Mouse (Mus musculus) CD4-positive helper T cell, adult 2 months (primary cell): ENCODE data around the gene Rab30.
"Not testable (repeated sequence)": the region's sequence is repeated elsewhere in the genome, so short reads cannot be mapped to it uniquely, and the experiment has no call there.

Experiments
- DNase-seq: peaks from one replicate; pipeline ENCODE4 v3.0.0-alpha.2; 2012; ENCODE audit warnings: low read depth, missing footprints, low spot score

The Rab30 gene

DNA sequence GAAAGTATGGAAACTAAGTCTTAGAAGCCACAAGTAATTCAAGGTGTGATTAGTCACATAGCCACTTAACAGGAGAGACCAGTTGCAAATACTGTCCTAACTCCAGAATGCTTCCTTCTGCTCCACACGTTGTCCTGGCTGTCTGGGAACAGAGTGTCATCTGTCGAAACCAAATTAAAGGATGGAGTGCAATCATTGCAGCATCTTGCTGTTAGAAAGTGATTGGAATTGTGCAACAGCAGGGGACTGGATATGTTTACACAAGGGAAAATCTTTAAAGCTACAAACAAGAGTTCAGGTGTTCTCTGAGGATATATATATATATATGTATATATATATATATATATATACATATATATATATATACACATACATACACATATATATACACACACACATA, 9.0 kb downstream of the Rab30 start:
- no peak for DNase-seq

DNA sequence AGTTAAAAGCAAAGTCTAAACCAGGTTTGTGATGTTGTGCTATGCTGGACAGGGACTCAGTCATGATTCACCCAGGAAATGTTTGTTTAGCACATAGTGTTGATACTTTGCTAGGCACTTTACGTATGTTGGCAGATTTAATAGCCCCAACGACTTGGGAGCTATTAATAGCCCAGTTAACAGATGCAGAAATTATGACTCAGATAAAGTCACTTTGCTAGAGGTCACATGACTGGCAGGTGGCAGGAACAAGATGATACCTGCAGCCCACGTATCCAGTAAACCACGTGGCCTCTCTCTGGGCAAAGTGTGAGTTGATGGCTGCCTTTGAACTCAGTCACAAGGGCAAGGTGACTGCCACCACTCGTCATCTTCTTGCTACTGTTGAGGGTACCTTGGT, 16.7 kb downstream of the Rab30 start:
- DNase-seq: no peak

DNA sequence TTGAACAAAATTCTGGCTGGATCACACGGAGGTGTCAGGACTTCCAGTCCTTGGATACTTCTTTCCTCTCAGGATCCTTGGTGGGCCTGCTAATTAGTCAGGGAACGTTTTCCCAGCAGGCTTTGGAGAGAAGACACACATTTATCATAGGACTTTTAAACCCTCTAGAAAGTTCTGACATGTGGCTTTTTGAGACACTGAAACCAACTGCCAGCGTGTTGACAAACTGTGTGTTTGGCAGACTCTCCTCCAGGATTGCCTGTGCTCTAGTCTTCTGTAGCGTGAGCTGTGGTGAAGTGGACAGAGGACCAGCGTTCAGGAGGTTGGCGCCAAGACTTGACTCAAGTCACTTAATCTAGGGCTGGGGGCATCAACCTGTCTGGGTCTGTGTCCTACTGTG, 19.2 kb downstream of the Rab30 start:
- no peak for DNase-seq

DNA sequence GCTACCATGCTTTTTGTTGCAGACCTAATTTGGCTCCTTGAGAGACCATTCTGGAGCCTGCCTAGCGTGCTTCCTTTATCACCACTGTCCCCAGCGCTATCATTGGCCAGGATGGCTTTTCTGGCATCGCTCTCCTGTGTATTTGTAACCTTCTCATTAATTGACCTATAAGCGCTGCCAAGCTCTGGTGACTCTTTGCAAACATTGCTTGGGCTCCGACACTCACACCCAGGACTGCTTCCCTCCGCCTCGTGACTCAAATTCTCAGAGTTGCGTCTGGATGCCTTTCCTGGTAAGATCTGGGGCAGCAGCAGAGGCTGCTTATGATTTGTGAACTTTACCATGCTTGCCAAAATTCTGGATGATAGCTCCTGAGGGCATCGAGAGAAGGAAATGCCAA, 19.8 kb downstream of the Rab30 start:
- no peak for DNase-seq

DNA sequence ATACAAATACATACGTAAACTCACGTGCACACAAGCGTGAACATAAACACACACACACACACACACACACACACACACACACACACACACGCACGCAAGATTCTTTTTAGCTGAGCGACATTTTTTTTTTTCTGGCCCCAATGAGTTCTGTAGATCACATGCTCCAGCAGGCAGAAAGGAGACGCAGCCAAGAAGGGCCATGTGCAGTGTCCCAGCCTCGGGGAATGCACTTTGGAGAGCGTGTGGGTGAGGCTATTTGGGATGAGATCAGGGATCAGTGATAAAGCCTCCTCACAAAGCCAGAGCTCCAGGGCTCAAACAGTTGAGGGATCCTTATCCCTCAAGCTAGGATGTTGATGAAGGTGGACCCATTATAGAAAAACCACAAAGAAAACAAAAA, 24.0 kb downstream of the Rab30 start:
- DNase-seq: no peak

DNA sequence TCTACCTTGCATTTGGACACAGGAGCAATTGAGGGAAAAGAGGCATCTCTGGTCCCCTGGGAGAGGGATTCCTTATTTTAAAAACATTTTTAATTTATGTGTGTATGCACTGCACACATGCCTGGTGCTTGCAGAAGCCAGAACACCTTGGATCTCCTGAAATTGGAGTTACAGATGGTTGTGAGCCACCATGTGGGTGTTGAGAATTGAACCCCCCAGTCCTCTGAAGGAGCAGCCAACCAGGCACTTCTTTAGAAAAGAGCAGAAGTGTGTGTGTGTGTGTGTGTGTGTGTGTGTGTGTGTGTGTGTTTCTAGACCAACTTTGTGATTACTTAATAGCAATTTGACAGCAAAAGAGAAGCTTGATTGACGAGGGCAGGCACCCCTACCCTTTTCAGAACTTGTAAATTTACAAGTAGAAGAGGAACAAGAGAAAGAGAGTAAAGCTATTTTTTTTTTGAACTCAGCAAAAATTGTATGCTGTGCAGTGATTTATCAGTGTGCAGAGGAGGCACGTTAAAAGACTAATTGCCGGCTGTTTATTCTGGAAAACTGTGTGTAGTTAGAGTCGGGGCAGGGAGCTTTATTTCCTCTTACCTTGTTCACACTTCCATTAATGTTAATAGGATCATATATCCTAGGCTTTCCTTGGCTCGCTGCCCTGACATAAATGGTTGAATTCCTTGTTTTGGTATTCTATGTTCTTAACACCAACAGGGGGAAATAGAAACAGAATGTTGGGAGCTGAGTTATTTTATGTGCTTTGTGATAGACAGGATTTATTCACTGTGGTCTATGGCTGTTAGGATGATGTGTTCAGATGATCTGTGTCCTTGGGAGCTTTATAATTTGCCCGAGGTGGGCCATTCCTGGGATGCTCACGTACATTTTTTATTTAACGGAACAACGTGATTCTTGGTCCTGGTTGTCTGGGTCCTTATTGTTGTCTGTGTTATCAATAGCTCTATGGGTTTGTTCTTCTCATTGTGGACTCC, 25.0 kb downstream of the Rab30 start:
- DNase-seq: no peak

DNA sequence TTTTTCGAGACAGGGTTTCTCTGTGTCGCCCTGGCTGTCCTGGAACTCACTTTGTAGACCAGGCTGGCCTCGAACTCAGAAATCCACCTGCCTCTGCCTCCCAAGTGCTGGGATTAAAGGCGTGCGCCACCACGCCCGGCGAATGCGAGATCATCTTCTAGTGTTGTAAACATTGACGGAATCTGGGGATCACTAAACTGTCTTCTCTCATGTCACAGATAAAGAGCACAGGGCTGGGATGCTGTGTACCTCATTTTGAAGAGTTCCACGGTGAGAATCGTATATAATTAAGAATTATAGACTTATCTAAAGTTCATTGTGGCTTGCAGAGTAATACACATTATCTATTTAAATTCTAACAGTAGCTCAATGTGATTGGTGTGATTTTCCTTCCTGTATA, 26.7 kb downstream of the Rab30 start:
- DNase-seq: not testable (repeated sequence)

DNA sequence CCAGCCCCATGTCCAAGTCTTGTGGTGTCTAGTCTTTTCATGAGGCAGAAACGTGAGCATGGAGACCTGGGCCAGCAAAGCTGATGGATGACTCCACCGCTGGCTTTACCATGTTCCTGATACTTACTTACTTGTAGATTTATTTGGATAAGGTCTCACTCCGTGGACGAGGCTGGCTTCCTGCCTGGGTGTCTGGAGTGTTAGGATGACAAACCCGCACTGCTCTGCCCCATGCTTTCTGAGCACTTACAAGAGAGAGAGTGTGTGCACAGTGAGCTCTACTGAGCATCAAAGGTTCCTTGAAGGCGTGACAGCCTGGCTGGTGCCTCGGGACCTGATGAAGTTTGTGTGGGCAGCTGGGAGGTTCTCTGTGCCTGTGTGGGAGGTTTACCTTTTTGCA, 27.5 kb downstream of the Rab30 start:
- no peak for DNase-seq

DNA sequence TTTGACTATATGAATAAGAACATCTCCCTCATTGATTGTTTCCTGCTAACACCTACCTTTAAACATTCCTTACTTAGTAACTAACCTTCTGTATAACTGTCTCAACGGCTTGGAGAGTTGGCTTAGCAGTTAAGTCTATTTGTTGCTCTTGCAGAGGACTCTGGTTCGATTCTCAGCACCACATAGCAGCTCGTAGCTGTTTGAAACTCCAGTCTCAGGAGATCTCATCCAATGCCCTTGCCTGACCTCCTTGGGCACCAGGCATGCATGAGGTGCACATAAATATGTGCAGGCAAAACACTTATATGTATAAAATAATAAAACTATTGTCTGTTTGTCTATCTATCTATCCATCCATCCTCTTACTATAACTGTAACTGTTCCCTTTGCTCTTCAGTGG, 31.6 kb downstream of the Rab30 start:
- DNase-seq: no peak

DNA sequence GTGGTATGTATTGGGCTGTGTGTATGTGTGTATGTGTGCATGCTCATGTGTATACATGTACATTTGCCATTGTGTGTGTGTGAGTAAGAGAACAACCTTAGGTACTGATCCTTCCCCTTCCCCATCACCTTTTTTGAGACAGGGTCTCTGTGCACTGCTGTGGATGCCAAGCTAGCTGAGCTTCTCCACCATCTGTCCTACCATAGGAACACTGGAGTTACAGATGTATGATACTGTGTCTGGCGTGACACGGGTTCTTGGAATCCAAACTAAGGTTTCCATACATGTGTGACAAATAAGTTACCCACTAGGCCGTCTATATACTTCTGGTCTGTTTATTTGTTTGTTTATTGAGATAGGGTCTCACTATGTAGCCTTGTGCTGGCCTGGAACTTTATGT, 32.2 kb downstream of the Rab30 start:
- DNase-seq: no peak

DNA sequence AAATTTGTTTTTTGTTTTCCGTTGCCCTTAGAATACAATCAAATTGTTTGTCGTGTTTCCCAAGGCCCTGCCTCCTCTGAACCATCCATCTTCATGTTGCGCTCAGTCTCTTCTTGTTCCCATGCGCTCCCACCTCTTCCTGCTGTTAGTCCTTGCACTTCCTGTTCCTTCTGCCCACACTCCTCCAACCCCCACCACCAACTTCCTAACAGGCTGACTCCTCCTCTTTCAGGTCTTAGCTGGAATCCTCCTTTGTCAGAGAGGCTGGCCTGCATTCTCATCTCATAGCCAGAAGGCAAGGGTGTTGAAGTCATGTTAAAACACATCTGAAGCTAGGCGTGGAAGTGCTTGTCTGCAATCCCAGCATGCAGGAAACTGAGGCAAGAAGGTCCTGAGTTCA, 33.3 kb downstream of the Rab30 start:
- DNase-seq: no peak

DNA sequence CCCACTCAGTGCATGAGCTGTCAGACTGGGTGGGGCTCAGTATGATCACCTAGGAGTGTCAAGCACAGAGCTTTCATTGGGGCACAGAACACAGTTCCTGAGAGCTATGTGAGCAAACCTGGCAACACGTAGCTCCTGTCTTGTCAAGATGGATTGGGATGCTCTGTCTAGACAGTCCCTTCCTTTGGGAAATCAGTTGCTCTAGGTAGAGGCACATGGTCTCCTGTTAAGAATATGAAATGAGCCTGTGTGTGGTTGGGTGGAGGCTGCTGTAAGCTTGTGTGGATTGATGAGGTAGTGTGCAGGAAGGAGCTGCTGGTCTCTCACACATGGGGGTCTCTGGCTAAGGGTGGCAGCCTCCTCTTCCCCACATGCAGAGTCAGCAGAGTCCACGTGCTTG, 34.3 kb downstream of the Rab30 start:
- no peak for DNase-seq

DNA sequence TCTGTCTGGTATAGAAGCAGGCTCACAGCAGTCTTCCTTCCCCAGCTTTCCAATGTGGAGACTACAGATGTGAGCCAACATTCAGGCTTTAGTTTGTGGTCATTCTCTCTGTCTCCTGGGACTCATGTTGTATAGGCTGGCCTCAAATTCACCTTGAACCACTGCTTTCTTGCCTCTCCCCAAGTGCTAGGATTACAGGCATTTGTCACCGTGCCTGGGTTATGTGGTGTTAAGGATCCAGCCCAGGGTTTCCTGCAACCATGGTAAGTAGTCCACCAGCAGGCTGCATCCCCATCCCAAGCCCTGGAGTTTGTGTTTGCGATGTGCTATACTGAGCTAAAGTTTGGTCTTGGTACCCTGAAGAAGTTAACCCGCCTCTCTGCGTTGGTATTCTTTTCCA, 35.2 kb downstream of the Rab30 start:
- no peak for DNase-seq

DNA sequence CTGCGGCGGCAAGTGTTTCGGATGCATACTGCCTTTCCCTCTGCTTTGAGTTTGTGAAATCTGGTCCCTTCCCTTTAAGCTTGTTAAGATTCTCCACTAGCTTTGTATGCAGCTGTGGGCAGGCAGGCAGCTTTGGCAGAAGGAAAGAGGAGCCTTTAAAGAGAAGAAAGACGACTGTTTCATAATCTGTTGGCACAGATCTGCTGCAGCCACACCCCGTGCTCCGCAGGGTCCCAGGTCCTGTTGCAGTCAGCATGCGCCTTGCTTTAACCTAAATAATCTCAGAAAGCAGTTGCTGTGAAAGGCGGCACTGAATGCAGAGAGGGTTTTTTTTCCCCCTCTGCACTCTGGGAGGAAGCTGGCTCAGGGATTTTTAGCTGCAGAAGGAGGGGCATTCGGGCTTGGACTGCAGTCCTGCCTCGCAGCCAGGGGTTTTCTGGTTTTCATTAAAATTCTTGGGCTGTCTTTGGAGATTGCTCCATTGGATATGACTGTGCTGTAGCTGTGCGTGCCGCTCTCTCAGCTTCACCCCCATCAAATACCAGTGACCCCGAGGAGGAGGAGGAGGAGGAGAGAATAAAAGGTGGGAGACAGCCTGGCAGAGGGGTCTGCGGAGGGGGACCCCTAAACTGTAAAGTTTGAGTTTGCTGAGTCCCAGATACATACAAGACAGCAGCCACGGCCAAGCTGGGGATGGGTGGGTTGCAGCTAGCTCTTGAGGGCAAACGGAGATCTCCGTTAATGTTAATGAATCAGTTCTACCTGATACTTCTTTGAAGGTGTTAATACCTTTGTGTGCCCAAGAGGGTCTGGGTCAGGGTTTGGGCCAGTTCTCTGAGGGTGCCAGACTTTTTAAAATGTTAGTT, 35.9 kb downstream of the Rab30 start:
- DNase-seq: no peak

DNA sequence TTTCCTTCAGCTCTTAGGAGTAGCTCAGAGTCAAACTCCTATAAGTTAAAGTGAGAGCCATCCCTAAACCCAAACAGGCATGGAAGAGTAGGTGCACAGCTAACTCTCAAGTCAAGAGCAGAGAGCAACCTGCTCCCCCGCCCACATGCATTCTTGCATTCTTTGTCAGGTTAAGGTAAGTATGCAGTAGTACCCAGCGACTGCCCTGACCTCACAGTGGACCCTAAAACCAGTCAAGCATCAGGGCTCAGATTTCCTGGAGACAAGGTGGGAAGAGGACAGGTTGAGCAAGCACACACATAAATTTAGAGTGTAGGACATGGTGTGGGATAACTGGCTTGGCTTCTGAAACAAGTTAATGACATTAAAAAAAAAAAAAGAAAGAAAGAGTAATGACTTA, 37.7 kb downstream of the Rab30 start:
- DNase-seq: no peak

DNA sequence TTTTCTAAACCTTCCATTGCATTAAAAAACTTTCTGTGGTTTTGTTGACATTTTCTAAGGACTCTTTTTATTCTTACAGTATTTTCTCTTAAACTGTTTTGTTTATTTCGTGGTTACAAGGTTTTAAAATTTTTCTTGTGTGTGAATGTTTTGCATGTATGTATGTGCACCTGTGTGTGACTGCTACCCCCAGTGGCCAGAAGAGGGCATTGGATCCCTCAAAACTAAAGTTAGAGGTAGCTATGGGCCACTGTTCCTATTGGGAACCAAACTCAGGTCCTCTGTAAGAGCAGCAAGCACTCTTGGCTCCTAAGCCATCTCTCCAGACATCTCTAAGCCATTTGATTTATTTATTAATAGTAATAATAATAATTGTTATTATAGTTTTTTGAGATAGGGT, 40.0 kb downstream of the Rab30 start:
- no peak for DNase-seq

DNA sequence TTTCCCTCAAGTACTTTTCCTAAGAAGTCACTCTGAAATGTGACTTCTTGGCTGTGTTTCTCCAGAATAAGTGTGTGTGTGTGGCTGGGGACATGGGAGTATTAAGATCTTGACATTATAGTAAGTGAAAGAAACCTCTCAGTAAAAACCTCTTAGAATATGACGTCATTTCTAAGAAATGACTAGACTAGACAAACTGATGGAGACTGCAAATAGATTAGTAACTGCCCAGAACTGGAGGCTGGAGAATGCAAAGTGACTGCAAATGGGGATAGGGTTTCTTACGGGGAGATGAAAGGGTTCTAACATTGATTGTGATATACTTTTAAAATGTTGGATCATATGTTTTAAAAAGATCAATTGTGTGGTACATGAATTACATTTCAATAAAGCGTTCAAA, 40.5 kb downstream of the Rab30 start:
- no peak for DNase-seq

DNA sequence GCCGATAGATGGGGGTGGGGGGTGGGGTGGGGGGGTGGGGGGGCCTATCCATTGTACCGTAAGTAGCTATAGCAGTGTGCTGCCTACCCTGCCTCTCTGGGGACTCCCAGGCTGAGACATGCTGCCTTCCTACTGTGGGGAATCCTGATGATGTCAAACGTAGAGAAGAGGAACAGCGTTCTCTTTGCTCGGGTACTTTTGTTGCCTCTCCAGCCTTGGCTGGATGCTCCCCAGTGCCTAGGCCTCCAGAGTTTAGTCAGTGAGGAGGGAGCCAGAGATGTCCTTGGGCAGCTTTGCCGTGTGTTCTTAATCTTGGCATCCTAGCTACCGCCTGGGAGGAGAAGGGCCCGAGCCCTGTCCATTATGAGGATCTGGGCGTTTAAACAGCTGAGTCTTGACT, 41.1 kb downstream of the Rab30 start:
- DNase-seq: no peak

DNA sequence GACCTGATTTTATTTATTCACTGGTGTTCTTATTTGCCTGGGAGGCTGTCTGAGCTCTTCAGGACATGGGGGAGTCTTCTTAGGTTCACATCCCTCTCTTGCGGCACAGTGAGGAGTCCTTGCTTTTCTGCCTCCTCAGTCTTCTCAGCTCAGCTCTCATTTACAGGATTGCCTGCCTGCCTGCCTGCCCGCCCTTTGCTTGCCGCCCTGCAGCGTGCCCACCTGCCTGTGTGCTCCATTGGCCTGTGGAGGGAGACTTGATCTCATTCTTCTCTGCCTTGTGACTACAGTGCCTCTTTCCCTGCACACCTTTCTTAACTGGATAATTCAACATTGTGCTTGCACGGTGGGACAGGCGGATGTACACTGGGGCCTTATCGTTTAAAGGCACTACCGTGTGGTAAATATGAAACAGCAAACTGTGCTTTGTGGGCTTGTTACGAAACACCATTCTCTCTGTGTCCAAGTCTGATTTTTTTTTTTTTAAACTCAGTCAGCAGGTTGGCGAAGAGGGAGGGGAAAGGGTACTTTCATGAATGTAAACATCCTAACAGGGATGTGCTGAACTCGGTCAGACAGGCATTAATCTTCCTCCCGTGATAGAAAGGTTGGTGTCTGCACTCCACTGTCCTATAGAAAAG, 41.9 kb downstream of the Rab30 start:
- DNase-seq: no peak

DNA sequence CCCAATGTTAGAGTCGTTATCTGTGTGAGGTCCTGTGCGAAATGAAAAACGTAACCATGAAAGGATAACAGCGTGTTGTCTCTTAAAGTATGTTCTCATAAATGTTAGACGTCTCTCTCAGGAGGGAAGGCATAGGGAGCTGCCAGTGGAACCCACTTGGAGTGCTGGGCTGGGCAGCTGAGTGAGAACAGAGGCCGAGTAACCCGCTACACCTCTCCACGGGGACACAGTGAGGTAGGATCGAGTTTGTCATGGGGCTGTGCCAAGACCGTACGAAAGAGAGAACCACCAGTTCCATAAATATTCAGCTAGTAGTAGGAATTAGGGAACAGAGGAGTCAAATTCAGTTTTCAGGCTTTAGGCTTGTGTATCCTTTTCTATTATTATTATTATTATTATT, 42.5 kb downstream of the Rab30 start:
- no peak for DNase-seq

DNA sequence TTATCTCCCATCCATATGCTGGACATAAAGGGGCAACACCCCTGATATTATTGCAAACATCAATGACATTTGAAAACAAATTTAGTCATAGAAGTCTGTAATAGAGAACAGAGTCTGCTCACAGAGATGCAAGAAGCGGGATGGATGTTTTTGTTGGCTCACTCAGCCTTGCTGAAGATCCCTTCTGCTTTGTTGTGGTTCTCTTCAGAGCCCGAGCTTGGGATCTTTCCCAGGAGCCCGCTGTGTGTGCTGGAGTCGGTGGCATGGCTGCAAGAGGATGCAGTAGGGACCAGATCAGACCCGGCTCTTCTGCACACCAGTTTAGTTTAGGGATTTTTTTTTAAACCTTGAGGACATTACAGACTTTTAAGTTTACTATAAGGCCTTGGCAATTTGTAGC, 54.3 kb downstream of the Rab30 start:
- no peak for DNase-seq

DNA sequence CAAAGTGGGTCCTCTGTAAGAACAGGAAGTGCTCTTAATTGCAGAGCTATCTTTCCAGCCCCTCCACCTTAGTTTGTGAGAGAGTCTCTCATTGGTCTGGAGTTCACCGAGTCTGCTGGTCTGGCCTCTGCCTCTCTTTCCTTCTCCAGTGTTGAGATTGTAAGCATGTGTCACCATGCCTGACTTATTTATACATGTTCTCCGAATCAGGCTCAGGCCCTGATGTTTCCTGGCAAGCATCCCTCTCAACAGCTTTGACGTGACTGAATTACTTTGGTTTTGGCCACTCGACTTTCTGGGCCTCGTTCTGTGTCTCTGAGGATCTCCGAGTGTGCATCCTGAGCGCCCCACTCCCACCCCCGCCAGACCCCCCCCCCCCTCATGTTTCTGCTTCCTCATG, 55.4 kb downstream of the Rab30 start:
- no peak for DNase-seq
